Mouse (Mus musculus) embryonic facial prominence, embryonic 13.5 days (tissue): ENCODE data around the gene Ptgs2. TPM values are rescaled to one million over a fixed set of nuclear protein-coding genes. Genes with fewer than 3 reads are reported as not detected.

Source experiments
- ATAC-seq: fragments of 200-750 bp; cut with Nextera tagmentation; 2 replicates; pipeline ENCODE4 v1.8.0; 2017; ENCODE audit warnings: low read depth; ENCODE audit not compliant: insufficient number of reproducible peaks, insufficient read depth, low FRiP score, low TSS enrichment
- H3K27ac ChIP-seq: fragments of 300-500 bp; sonication (generic); 2 replicates; pipeline ENCODE4 v1.5.1; 2015; ENCODE audit warnings: moderate library complexity, mild to moderate bottlenecking, inconsistent platforms
- H3K27me3 ChIP-seq: fragments of 300-500 bp; sonication (generic); 2 replicates; pipeline ENCODE4 v1.6.1; 2015; ENCODE audit warnings: mild to moderate bottlenecking, inconsistent platforms
- H3K36me3 ChIP-seq: fragments of 300-500 bp; sonication (generic); 2 replicates; pipeline ENCODE4 v1.6.1; 2015; ENCODE audit warnings: mild to moderate bottlenecking, inconsistent platforms
- H3K4me1 ChIP-seq: fragments of 300-500 bp; sonication (generic); 2 replicates; pipeline ENCODE4 v1.6.1; 2015; ENCODE audit warnings: inconsistent platforms
- H3K4me2 ChIP-seq: fragments of 300-500 bp; sonication (generic); 2 replicates; pipeline ENCODE4 v1.6.1; 2015; ENCODE audit warnings: moderate library complexity, mild to moderate bottlenecking, inconsistent platforms
- H3K4me3 ChIP-seq: fragments of 300-500 bp; sonication (generic); 2 replicates; pipeline ENCODE4 v1.5.1; 2015; ENCODE audit warnings: mild to moderate bottlenecking, inconsistent platforms
- H3K9ac ChIP-seq: fragments of 300-500 bp; sonication (generic); 2 replicates; pipeline ENCODE4 v1.6.1; 2015; ENCODE audit warnings: mild to moderate bottlenecking, inconsistent platforms
- H3K9me3 ChIP-seq: fragments of 300-500 bp; sonication (generic); 2 replicates; pipeline ENCODE4 v1.6.1; 2016; ENCODE audit warnings: inconsistent platforms
- WGBS: fragments of 180-500 bp; shearing (Covaris S2); methylation state at CpG from one replicate; pipeline ENCODE4 v1.1.7; 2015; ENCODE audit warnings: mixed read lengths; 5-methylcytosine and 5-hydroxymethylcytosine counted together
- microRNA-seq: library from miRNA; unstranded; fragments of <30 nt; microRNA quantifications from one replicate; pipeline ENCODE4, GENCODE M21; 2016
- polyA plus RNA-seq: library from polyadenylated mRNA; unstranded; fragments of >200 nt; fragmentation: Nextera tagmentation; extraction: Ambion mirVana; gene quantifications from 2 replicates; pipeline ENCODE4 v1.2.1, GENCODE M21; 2015

The Ptgs2 gene
- polyA plus RNA-seq, 1 experiment from 2014 or later, result 0.22 TPM

- Histone ChIP-seq H3K9ac (no peak overlapping the region), H3K27ac (no peak overlapping the region), H3K27me3 (no peaks in the 10 kb centered on the region), H3K4me1 (no peaks in the 10 kb centered on the region), H3K4me2 (no peak overlapping the region), H3K9me3 (no peaks in the 10 kb centered on the region), H3K36me3 (no peaks in the 10 kb centered on the region), H3K4me3 (no peak overlapping the region)
- no peak for ATAC-seq
- WGBS, result 71% methylated on average over 3 of the region's 3 CpGs
Observed at GRCm38 (mm10) chr1:150151411-150151810, 51.6 kb downstream of the Ptgs2 start.

Small RNAs within 50 kb of the gene (microRNA-seq; reads per million reads assigned to microRNA genes)
- not detected for gene Gm44329

Other genes starting within 250 kb of the Ptgs2 start
- 18.4 and 19.8 TPM in 2 replicates for gene Pla2g4a, start 138.7 kb upstream of the Ptgs2 start, polyA plus RNA-seq
- not detected in 2 replicates for gene Pdc, start 219.4 kb downstream of the Ptgs2 start, polyA plus RNA-seq